Mouse (Mus musculus) neutrophil, adult 59 days (primary cell): ENCODE measurements around the gene Ppp1r10. TPM values are rescaled to one million over a fixed set of nuclear protein-coding genes. Genes with fewer than 3 reads are reported as not detected.

ENCODE experiments used
- total RNA-seq, 2 experiments: library from RNA; stranded (reverse); gene quantifications; 1 replicate in 1 of 2; 2 replicates in 1 of 2; pipeline ENCODE4 v1.2.4; 2023

Gene Ppp1r10
- 100 to 1,000 TPM; 100 to 125 TPM for total RNA-seq

DNA sequence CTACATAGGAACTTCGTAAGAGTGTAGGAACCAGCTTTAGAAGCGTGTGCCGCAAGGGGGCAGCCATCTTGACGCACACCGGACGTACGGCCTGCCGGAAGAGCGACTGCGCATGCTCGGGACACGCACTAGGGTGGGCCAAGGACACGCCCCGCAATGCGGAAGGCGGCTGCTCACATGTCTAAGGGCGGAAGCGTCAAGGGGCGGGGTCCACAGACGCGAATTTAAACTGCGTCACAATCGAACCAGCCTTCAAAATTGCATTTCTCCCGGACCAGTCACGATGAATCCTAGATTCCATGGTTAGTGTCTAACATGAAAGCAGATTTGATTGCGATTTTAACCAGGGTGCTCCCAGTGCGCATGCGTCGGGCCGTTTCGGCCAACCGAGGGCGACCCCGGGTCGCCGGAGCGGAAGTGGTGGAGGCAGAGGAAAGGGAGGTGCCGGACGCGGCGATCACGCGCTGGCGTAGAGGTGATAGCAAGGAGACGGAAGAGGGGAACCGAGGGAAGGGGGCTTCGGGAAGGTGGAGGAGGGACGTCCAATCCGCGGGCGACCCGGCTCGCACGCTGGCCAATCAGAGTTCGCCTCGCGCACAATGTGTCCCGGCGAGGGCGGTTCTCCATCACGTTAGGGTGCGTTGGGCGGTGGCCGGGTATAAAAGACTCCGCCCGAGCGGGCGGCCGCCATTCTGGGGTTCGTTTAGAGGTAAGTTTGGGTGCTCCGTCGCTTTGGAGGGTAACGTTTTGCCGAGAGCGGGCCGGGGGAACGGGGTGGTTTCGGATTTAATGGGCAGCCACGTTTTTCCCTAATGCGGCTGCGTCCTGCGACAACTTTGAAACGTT is at the start of gene Ppp1r10, which contains the start of gene Mrps18b:
Gene Ppp1r10 (plus strand): TSS at position 138 of the 846 bp plus-strand sequence.
Gene Mrps18b (minus strand): TSS at position 93 of the 846 bp plus-strand sequence.

GRCm38 (mm10) chr17:35879245-35880057 is 36.8 kb upstream of the Ppp1r10 start, which contains the start of gene Dhx16:
Dhx16 (plus strand) TSS chr17:35879819.

GRCm38 (mm10) chr17:35896781-35897643 is 19.2 kb upstream of the Ppp1r10 start, which contains the start of gene 2310061I04Rik:
2310061I04Rik (minus strand) TSS chr17:35897431.

DNA sequence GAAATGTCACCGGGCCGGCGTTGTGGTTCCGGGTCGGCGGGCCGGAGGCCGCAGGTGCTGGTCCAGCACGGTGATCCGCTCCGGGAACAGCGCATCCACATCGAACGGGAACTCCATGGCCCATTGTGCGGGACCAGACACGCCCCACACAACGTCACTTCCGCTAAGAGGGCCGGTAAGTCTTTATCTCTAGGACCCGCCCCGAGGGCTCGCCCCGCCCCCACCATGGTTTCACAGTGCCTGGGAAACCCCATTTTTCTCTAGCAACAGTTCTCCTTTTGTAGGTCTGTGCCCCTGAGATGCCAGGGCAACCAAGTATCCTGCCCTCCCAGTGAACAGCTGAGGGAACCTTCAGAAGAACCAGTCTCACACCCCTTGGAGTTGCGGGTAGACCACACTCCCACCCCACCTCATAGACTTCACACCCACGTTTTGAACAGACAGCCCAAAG is 6.3 kb upstream of the Ppp1r10 start, which contains the start of gene Atat1:
Gene Atat1 (minus strand): TSS at position 157 of the 451 bp plus-strand sequence.

GRCm38 (mm10) chr17:35969418-35970389 is 53.5 kb downstream of the Ppp1r10 start, which contains the start of gene Abcf1:
Abcf1 (minus strand) TSS chr17:35969761.

DNA sequence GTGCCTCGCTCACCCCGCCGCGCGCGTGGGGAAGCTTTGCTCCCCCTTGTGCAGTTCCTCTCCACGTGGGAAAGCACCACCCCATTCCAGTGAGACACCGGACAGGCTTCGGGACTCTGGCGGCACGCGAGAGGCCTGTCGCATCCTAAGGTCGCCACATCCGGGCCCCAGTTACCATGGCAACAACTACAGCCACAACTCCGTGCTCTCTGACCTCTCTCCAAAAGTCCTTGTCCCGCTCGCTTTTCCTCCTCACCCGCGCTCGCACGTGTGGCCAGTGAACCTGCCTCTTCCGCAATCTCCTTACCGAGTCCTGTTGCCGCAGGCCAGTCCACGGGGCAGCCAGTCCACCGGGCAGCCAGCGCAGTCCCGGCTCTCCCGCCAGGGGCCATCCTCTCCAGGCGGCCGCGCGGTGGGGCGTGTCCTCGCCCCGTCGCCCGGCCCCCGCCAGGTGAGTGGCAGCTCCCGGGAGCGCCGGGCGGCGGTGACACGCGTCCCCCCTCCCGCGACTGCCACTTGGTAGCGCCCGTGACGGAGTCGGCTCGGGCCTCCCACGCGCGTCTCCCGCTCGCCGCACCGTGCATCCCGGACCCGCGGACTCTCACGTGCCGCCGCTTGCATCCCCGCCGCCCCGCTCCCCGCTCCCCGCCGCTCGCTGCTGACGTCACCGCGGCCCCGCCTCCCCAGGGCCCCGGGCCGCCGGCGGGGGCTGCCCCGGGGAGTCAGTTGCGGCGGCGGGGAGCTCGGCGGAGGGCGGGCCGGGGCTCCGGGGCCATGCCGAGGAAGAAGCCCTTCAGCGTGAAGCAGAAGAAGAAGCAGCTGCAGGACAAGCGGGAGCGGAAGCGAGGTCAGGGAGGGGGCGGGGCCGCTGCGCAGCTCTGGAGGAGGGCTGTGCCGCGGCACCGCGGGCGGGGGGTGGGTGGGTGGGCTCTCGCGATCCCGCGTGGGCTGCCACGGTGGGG is 63.4 kb downstream of the Ppp1r10 start, which contains the start of the genes Gnl1 and Prr3:
Gene Gnl1 (plus strand): TSS at position 451 of the 962 bp plus-strand sequence.
Gene Prr3 (minus strand): TSS at position 836 of the 962 bp plus-strand sequence.

Other genes starting within 250 kb of the Ppp1r10 start
- 10 to 100 TPM in 1 of 2 experiments, 1 to 10 TPM in 1; 7.2 to 11.6 TPM for gene Vars2, start 248.8 kb upstream of the Ppp1r10 start, total RNA-seq
- gene Gtf2h4, start 242.7 kb upstream of the Ppp1r10 start, total RNA-seq: 1 to 10 TPM; 6.5 to 9.4 TPM
- under 1 TPM; 0.31 to 0.51 TPM for gene Ddr1, start 211.8 kb upstream of the Ppp1r10 start, total RNA-seq
- gene Ier3, start 94.8 kb upstream of the Ppp1r10 start, total RNA-seq: 100 to 1,000 TPM; 115 to 121 TPM
- 100 to 1,000 TPM; 181 to 198 TPM for gene Flot1, start 93.2 kb upstream of the Ppp1r10 start, total RNA-seq
- 100 to 1,000 TPM; 449 to 487 TPM for gene Tubb5, start 78.1 kb upstream of the Ppp1r10 start, total RNA-seq
- gene Mdc1, start 74.9 kb upstream of the Ppp1r10 start, total RNA-seq: 10 to 100 TPM; 33.5 to 33.9 TPM
- 10 to 100 TPM; 40.8 to 50.0 TPM for gene Nrm, start 55.1 kb upstream of the Ppp1r10 start, total RNA-seq
- gene Ppp1r18, start 50.8 kb upstream of the Ppp1r10 start, total RNA-seq: 100 to 1,000 TPM; 291 to 293 TPM
- gene Dhx16, start 36.6 kb upstream of the Ppp1r10 start, total RNA-seq: 10 to 100 TPM; 63.4 to 68.3 TPM
- gene 2310061I04Rik, start 19.0 kb upstream of the Ppp1r10 start, total RNA-seq: 10 to 100 TPM; 12.1 to 14.2 TPM
- 10 to 100 TPM; 13.1 to 14.4 TPM for gene Atat1, start 6.4 kb upstream of the Ppp1r10 start, total RNA-seq
- 10 to 100 TPM; 18.4 to 21.4 TPM for gene Mrps18b, start within 50 bp of the Ppp1r10 start, total RNA-seq
- gene Abcf1, start 53.3 kb downstream of the Ppp1r10 start, total RNA-seq: 10 to 100 TPM; 73.8 to 79.6 TPM
- gene Gnl1, start 63.4 kb downstream of the Ppp1r10 start, total RNA-seq: 10 to 100 TPM; 43.5 to 46.4 TPM
- gene Prr3, start 63.8 kb downstream of the Ppp1r10 start, total RNA-seq: 10 to 100 TPM; 25.9 to 32.6 TPM
- gene H2-T24, start 104.1 kb downstream of the Ppp1r10 start, total RNA-seq: 10 to 100 TPM; 34.9 to 43.5 TPM
- 100 to 1,000 TPM; 154 to 159 TPM for gene H2-T23, start 116.4 kb downstream of the Ppp1r10 start, total RNA-seq
- 10 to 100 TPM; 28.5 to 30.4 TPM for gene H2-T22, start 126.3 kb downstream of the Ppp1r10 start, total RNA-seq
- under 1 TPM in 1 of 2 experiments, not detected in 1; 0.24 TPM for gene Gm6034, start 126.5 kb downstream of the Ppp1r10 start, total RNA-seq
- 10 to 100 TPM; 26.6 to 29.0 TPM for gene Gm11127, start 141.9 kb downstream of the Ppp1r10 start, total RNA-seq
- gene Gm19684, start 205.2 kb downstream of the Ppp1r10 start, total RNA-seq: under 1 TPM; 0.44 to 0.82 TPM
- gene Gm7030, start 213.0 kb downstream of the Ppp1r10 start, total RNA-seq: under 1 TPM; 0.82 to 0.86 TPM